Mouse (Mus musculus): ENCODE measurements at regions not wholly inside any gene's neighbourhood (a gene's known extent, or its start where the extent isn't known, plus 50 kb on each side); places are given as distances from the start of the nearest gene placed in this dataset.

GRCm38 (mm10) chr6:100176914-100177560 lies 110.2 kb downstream of the Rybp start:
- DNase-seq: no peak

- peak in 1 of 2 experiments; percentile 3 for DNase-seq
Measured at GRCm38 (mm10) chr6:100170711-100171348, 116.5 kb downstream of the Rybp start.

DNA sequence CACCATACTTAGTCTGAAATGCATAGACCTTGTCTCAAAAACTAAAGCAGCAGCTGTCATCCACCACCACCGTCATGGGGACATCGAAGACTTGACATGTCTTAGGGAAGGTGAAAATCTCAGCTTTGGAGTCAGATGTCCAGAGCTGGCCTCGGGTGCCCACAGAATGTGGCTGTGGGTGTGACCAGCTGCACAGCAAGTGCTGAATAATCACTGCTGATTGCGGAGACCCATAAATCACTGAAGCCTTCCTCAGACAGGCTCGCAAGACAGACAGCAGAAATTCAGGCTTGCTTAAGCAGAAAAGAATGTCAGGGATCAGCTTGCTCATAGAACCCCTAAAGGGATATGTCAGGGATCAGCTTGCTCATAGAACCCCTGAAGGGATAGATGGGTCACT lies 120.0 kb downstream of the Rybp start:
- no peak for DNase-seq

DNA sequence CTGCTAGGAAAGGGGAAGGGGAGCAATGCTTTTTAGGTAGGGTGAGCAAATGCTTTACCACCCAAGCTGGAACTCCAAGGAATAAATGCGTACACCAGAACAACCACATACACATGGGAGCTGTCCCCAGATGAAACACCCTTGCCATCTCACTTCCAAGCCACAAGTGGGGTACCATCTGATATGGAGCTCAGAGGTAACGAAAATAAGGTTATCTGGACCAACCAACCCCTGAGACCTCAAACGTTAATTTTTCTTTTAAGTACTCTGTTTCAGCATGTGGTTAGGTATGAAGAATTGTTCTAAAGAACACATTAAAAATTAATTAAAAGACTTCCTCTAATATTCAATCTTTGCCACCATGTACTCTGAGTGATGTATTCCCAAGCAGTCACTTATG lies 121.5 kb downstream of the Rybp start:
- no peak for DNase-seq

DNA sequence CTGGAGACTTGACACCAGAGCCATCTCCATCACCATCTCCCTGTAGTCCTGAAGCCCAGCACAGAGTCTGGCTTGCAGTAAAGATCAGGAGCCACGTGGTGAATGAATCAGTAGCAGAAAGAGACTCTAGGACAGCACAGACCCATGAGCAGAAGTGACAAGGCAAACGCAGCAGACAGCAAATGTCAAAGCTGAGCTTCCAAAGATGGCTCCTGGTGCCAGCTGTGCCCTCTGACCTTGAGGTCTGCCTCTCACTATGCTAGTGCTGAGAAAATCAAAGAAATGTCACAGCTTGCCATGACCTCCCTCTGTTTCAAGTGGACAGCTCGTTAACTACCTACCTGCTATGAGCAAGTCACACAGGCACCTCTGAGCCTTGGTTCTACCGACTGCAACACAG lies 123.1 kb downstream of the Rybp start:
- DNase-seq: no peak

DNA sequence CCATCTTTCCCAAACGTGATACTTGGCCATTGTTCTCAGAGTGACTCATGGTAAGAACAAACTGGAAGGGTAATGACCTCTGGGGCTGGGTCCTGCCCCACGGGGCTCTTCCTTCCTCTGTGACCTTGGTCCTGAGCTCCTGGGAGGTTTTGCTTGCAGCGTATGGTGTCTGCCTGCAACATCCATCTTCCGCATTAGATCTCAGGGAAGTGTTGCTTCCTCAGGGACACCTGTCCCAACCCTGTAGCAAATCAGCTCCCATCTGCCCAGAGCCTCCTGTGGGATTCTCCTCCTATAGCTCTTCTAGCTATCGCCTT lies 123.5 kb downstream of the Rybp start:
- no peak for DNase-seq

GRCm38 (mm10) chr6:100162961-100163813 lies 124.1 kb downstream of the Rybp start:
- DNase-seq: peak; percentile 40 to 41

DNA sequence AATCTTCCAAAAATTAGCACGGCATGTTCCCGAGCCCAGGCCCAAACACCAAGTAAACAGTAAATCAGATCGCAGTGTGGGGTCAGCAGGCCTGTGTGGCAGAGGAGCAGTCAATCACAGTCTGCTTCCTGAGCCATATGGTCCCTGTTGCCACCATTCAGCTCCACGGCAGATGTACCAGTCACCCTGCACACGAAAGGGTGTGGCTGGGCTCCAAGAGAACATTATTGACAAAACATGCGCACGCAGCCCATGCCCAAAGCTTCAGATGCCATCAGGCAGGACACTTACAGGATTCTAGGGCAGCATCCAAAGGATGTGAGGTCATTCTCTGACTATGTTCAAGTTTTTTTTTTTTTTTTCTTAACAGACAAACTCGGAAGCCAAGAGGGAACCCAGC lies 126.6 kb downstream of the Rybp start:
- no peak for DNase-seq

DNA sequence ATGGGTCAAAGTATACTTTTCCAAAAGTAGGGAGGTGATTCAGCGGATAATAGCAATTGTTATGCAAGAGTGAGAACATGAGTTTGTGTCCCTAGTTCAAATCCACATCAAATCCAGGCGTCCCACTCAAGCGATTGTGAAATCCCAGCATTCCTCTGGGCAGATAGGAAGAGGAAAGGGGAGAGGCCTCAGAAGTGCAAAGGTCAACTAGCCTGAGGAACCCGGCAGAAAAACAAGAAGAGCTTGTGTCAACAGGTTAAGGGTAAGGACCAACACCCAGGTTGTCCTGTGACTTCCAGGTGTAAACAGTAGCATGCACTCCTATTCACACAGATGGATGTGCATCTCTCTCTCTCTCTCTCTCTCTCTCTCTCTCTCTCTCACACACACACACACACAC lies 127.5 kb downstream of the Rybp start:
- no peak for DNase-seq

- DNase-seq: no peak
Measured at GRCm38 (mm10) chr6:100159246-100159645, 128.0 kb downstream of the Rybp start.

DNA sequence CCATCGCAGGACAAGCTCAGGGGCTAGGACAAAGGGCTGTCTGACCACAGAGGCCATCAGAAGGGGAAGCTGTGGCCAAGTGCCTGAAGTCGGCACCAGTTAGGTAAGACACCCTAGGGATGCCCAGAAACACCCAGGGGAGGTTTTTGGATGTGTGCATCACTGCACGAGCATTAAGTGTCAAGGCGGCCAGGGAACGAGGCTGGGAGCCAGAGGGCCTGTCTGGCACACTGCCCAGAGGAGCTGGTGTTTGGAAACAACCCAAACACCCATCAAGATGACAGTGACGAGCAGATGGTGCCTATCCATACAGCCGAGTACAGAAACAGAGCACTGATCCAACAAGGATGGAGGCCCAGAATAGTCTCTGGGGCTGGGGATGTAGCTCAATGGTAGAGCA lies 130.0 kb downstream of the Rybp start:
- DNase-seq: no peak

GRCm38 (mm10) chr6:100156163-100156562 lies 131.1 kb downstream of the Rybp start:
- DNase-seq: no peak

DNA sequence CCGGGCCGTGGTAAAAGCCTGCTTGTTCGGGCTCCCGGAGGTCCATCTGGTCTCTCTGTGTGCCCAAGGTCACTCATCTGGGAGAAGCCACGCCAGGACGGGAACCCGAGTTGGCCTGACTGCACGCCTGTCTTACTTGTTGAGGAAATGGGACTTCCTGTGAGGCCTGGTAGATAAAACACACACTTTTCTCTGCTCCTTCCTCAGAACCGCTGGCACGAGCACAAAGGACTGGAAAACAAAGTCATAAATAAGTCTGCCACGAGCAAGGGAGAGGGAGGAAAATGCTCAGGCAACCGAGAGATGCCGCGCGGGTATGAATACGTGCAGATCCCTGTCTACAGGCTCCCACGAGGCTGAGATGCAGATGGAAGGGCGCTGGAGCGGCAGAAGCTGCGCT lies 131.6 kb downstream of the Rybp start:
- peak in 1 of 2 experiments; percentile 9 for DNase-seq

DNA sequence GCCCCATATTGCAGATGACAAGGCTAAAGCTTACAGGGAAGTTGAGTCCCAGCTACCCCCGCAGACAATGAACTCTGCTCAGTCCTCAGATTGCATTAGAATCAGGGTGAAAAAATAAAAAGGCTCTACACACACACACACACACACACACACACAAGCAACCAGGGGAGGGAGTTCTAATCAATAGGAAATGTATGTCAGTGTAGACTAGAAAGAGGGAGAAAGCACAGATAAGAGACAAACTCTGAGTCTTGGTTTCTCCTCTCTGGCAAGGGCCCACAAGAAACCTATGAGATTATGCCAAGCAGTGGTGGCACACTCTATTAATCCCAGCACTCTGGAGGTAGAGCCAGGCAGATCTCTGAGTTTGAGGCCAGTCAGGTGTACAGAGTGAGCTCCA lies 135.8 kb downstream of the Rybp start:
- DNase-seq: no peak

DNA sequence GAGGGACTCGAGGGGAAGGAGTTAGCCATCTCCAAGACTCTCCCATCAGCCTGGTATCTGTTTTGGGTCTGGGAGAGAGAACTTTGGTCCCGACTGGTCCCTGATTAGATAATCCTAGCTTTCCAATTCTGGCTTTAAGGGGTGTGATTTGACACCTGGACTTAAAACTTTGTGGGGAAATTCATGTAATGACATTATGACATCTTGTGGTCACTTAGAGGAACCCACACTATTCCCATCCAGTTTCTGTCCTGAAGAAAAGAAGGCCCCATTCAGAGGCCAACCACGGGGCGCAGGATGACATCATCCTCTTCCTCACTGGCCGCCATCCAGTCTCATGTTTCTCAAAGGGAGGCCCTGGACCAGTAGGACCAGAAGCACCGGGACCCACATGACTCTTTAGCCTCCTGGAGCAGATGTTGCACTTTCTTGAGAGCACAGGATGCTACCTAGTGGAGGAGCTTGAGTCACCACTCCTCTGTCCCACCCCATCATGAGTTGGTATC lies 136.5 kb downstream of the Rybp start:
- no peak for DNase-seq

- no peak for DNase-seq
Measured at GRCm38 (mm10) chr6:100149458-100149852, 137.8 kb downstream of the Rybp start.

DNA sequence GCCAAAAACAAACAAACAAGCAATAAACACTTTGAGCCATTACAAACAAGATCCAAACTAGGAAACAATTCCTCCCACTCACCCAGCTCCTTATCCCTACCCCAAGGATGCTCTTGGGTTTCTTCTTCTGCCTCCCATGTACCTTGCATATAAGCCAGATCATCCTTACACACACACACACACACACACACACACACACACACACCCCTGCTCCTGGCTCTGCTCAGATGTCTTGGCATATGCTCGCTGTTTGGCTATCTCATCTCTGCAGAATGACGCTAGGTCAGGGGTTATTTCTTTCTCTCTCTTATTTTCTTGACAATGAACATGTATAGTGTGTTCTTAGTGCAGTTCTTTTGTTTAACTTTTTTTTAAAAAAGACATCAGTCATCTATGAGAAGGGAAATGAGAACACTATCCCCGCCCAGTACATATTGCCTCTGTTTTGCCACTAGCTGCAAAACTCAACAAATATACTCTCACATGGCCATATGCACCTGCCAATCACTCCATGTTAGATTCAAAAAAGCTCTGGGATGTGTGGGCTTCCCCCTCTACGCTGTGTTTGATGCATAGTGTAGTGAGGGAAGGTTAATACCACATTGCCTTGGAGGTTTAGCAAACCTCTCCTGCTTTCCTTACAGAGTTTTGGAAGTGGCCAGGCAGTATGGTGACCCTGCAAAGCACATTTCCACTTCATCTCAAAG lies 138.4 kb downstream of the Rybp start:
- no peak for DNase-seq

DNA sequence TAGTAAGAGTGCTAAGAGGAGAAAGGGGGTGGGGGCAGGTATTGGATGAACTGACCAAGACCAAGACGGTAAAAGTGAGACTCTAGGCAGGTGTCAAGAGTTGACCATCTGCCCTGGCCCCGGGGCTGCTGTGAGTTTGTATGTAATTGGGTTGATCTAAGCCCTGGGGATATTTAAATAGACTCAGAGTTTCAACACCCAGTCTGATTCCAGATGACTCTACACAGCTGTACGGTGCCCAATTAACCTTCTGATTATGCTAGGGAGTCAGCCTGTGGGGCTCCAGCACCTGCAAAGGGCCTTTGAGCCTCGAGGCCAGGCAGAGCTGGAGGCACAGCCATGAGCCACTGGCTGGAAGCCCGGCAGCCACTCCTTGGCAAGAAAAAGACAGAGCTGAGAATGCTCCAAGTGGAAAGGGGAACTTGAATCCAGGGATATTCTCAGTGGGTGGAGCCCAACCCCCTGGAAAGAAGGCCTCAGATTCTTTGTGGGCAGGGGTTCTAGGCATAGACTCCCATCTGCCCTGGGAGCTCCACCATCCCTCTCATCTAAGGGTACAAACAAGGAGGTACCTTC lies 140.8 kb downstream of the Rybp start:
- no peak for DNase-seq

DNA sequence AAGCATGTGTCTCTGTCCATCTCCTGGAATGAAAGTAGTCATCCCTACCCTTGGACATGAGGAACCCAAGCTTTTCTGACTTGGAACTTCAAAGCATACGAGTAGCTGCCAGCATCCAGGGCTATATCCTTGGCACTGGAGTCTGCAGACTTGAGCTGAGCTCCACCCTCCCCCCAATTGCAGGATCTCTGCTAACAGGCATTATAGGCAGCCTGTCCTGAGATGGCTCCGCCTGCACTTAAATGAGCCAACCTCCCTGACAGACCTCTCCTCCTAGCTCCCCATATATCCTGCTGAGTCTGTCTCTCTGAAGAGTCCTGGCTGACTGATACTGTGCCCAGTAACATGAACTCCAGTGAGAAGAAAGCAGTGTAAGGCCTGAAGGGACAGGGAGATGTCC lies 141.4 kb downstream of the Rybp start:
- DNase-seq: no peak

DNA sequence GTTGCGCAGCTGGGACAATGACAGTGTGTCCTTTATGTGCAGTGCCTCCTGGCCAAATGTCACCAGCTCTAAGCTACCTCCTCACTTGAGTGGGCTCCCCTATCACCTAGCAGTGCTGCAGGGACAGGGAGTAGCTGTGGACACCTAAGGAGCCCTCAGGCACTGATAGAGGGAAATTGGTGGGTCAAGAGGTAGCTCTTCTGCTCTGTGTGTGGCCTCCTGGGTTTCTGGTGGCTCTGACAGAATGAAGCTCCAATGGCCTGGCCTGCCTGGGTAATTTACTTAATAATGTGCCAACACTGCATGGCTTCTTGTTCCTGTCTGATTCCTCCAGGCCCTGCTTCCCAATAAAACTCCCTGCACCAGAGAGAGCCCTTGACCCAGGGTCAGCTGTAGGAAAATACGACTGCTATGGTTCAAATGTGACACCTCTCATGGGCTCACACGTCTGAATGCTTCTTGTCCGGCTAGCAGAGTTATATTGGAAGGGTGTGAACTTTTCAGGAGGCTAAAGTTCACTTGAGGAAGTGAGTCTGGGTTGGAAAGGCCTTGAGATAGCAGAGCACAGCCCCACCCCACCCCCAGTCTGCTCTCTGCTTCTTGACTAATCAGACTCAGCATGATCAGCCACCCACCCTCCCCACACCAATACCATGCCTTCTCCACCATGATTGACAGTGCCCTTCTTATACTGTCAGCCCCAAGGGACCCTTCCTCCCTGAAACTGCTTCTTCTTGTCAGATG lies 142.6 kb downstream of the Rybp start:
- DNase-seq: no peak

DNA sequence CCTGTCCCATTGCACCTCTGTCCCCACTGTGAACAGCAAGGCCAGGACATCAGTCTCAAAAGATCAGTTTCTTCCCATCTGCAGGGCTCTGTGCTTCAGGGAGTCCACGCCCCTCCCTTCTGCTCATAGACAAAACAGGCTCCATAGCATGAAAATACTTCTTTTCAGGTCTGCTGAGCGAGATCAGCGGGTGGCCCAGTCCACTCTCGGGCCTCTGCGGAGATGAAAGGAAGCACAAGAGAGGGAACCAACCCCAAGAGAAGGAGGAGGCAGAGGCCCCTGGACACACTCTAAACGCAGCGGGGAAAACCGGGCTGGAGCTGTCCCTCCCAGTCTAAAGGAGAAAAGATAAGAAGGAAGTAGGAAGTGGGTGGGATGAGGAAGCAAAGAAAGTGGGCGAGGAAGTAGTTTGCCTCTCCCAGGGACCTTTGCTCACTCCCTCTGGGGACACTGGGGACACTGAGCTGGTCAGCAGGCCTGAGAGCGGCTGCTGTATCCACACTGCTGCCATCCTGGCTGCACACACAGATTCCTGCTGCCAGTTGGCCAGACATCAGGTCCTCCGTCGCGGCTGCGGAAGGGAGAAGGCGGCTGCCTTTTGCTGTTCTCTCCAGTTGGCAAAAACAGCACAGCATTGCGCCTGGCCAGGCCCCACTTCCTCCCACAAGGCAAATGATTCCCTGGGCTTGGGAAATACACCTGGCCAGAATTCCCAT lies 143.5 kb downstream of the Rybp start:
- peak in 1 of 2 experiments; percentile 9 for DNase-seq

Measured in thymus, adult 18-20 months (tissue).